Mouse (Mus musculus) heart, postnatal 0 days (tissue): ENCODE results near the gene Tgds.

Source experiments
- CTCF ChIP-seq: IDR thresholded peaks from 2 replicates; pipeline ENCODE4 v1.5.1; 2016; ENCODE audit warnings: antibody characterized with exemption, control low read depth, low read depth
- EP300 ChIP-seq: IDR thresholded peaks from 2 replicates; pipeline ENCODE4 v1.6.1; 2016; ENCODE audit warnings: antibody characterized with exemption, low read depth

DNA sequence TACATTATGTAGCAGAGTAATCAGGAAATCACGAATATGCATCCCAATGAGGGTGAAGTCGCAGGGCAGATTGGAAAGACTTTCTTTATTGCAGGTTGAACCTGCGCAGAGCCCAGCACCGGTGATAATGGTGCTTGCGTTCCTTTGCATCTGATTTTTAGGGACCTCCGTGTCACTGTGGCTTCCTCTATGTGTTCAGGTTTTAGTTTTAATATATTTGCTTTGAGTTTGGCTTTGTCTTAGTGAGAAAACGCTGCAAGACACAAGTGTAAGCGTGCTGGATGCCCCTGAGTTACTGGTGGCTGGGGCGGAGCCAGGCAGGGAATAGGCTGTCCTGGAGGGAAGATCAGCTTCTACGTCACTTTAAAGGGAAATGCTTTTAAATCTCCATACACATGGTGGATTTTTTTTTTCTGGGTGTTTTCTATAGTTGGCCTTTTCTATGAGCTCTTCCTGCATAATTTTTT is 48.2 kb upstream of the Tgds start:
- TF ChIP-seq CTCF (no peak), EP300 (no peak)
